Mouse (Mus musculus) mouse embryonic stem cell (cell line): ENCODE data around the gene Xrcc3.

Source experiments
- in situ Hi-C, 2 experiments: fragments of 300-500 bp; cut with MboI; formaldehyde crosslinking; loops; 1 replicate in 1 of 2; 3 replicates in 1 of 2; pipeline ENCODE4 v1.14.3; 2019 to 2020; ENCODE audit warnings: low sequenced_read_pairs in 2 of 2, low pct_unique_long_range_greater_than_20kb in 1 of 2, mixed read lengths in 1 of 2; ENCODE audit not compliant: unreplicated experiment in 1 of 2

The Xrcc3 gene

GRCm38 (mm10) chr12:111791474-111792104 lies 22.1 kb downstream of the Xrcc3 start:
- in situ Hi-C loops, result no loop called here

GRCm38 (mm10) chr12:111790631-111791030 lies 23.0 kb downstream of the Xrcc3 start:
- in situ Hi-C loops, result no loop called here

GRCm38 (mm10) chr12:111790090-111790489 lies 23.6 kb downstream of the Xrcc3 start:
- in situ Hi-C loops, result no loop called here

GRCm38 (mm10) chr12:111787015-111787414 lies 26.7 kb downstream of the Xrcc3 start:
- in situ Hi-C loops, result no loop called here

- in situ Hi-C loops, result no loop called here
Observed at GRCm38 (mm10) chr12:111785174-111785573, 28.5 kb downstream of the Xrcc3 start.

GRCm38 (mm10) chr12:111779544-111779943 lies 34.1 kb downstream of the Xrcc3 start:
- in situ Hi-C loops, result loop anchor here in 1 of 2 experiments (5.0 kb wide), 1 partner anchor 68 kb away; no protein-coding TSS in a partner anchor

GRCm38 (mm10) chr12:111777919-111778318 lies 35.8 kb downstream of the Xrcc3 start:
- in situ Hi-C loops, result loop anchor here in 1 of 2 experiments (5.0 kb wide), 1 partner anchor 69 kb away; no protein-coding TSS in a partner anchor

- in situ Hi-C loops, result loop anchor here in 1 of 2 experiments (5.0 kb wide), 1 partner anchor 72 kb away; no protein-coding TSS in a partner anchor
Observed at GRCm38 (mm10) chr12:111774845-111775244, 38.8 kb downstream of the Xrcc3 start.

GRCm38 (mm10) chr12:111774156-111774555 lies 39.5 kb downstream of the Xrcc3 start:
- in situ Hi-C loops, result no loop called here

- in situ Hi-C loops, result no loop called here
Observed at GRCm38 (mm10) chr12:111770651-111771050, 43.0 kb downstream of the Xrcc3 start.

- in situ Hi-C loops, result no loop called here
Observed at GRCm38 (mm10) chr12:111769816-111770577, 43.7 kb downstream of the Xrcc3 start.

GRCm38 (mm10) chr12:111769306-111769705 lies 44.4 kb downstream of the Xrcc3 start:
- in situ Hi-C loops, result no loop called here

GRCm38 (mm10) chr12:111768322-111768928 lies 45.2 kb downstream of the Xrcc3 start:
- in situ Hi-C loops, result no loop called here

GRCm38 (mm10) chr12:111766313-111767236 lies 47.1 kb downstream of the Xrcc3 start:
- in situ Hi-C loops, result no loop called here

GRCm38 (mm10) chr12:111762620-111763280 lies 50.9 kb downstream of the Xrcc3 start:
- in situ Hi-C loops, result no loop called here

GRCm38 (mm10) chr12:111760306-111760908 lies 53.3 kb downstream of the Xrcc3 start:
- in situ Hi-C loops, result no loop called here

GRCm38 (mm10) chr12:111759176-111760061 lies 54.3 kb downstream of the Xrcc3 start:
- in situ Hi-C loops, result no loop called here
